Mouse (Mus musculus) CH12.LX (cell line): ENCODE results near the gene Rfc1. TPM values are rescaled to one million over a fixed set of nuclear protein-coding genes. Genes with fewer than 3 reads are reported as not detected.

ENCODE experiments used
- DNase-seq: peaks from one replicate; pipeline ENCODE4 v3.0.0-alpha.2; 2013; ENCODE audit errors: extremely low read depth
- H3K27ac ChIP-seq: 2 replicates; pipeline ENCODE4 v1.5.1; 2012; ENCODE audit warnings: low read depth, mild to moderate bottlenecking, control low read depth, moderate library complexity; ENCODE audit not compliant: insufficient read depth
- H3K27me3 ChIP-seq: replicated peaks from 2 replicates; pipeline ENCODE3; 2012; ENCODE audit warnings: inconsistent platforms
- H3K36me3 ChIP-seq, 2 experiments: replicated peaks in 1 of 2; 2 replicates each; pipeline versions ENCODE3 to v1.6.1; 2012; ENCODE audit warnings: inconsistent platforms in 1 of 2, low read length in 1 of 2, mild to moderate bottlenecking in 1 of 2, mixed read lengths in 1 of 2, moderate library complexity in 1 of 2; ENCODE audit not compliant: control insufficient read depth in 1 of 2, insufficient read depth in 1 of 2
- H3K4me1 ChIP-seq, 2 experiments: 2 replicates each; pipeline ENCODE4 v1.6.1; 2012; ENCODE audit warnings: inconsistent platforms in 1 of 2, moderate library complexity in 1 of 2; ENCODE audit not compliant: insufficient read depth in 2 of 2, control insufficient read depth in 1 of 2
- H3K4me2 ChIP-seq: 2 replicates; pipeline ENCODE4 v1.6.1; 2012; ENCODE audit warnings: low read depth, mild to moderate bottlenecking, control low read depth; ENCODE audit not compliant: poor library complexity, insufficient read depth, severe bottlenecking
- H3K4me3 ChIP-seq, 3 experiments: fragments of 150-350 bp in 1 of 3; sonication (generic) in 1 of 3; replicated peaks in 1 of 3; 2 replicates each; pipeline versions ENCODE3 to v1.5.1; 2011 to 2012; ENCODE audit warnings: low read depth in 2 of 3, low read length in 2 of 3, mild to moderate bottlenecking in 2 of 3, moderate library complexity in 2 of 3, control low read depth in 1 of 3, improper control_type of control experiment in 1 of 3, inconsistent platforms in 1 of 3, mixed read lengths in 1 of 3; ENCODE audit not compliant: poor library complexity in 1 of 3
- H3K79me2 ChIP-seq: replicated peaks from 2 replicates; pipeline ENCODE4 v1.6.1; 2012; ENCODE audit warnings: mild to moderate bottlenecking, moderate library complexity; ENCODE audit not compliant: control insufficient read depth, poor library complexity, insufficient read depth, severe bottlenecking; ENCODE audit errors: extremely low read depth
- H3K9ac ChIP-seq: 2 replicates; pipeline ENCODE4 v1.6.1; 2012; ENCODE audit warnings: low read depth, mild to moderate bottlenecking, control low read depth, moderate library complexity; ENCODE audit not compliant: insufficient read depth
- H3K9me3 ChIP-seq: replicated peaks from 2 replicates; pipeline ENCODE3; 2012; ENCODE audit warnings: low read length, inconsistent platforms, mixed read lengths
- HCFC1 ChIP-seq: IDR thresholded peaks from 2 replicates; pipeline ENCODE4 v1.6.1; 2012; ENCODE audit warnings: low read depth, mild to moderate bottlenecking, inconsistent platforms, low read length, improper control_type of control experiment
- MAFK ChIP-seq: IDR thresholded peaks from 2 replicates; pipeline ENCODE4 v1.6.1; 2011; ENCODE audit warnings: low read length, improper control_type of control experiment; ENCODE audit not compliant: insufficient replicate concordance
- MAX ChIP-seq: IDR thresholded peaks from 2 replicates; pipeline ENCODE4 v1.6.1; 2011; ENCODE audit warnings: low read length, improper control_type of control experiment
- MYC ChIP-seq: IDR thresholded peaks from 2 replicates; pipeline ENCODE4 v1.6.1; 2011; ENCODE audit warnings: low read depth, mild to moderate bottlenecking, improper control_type of control experiment, low read length
- NRF1 ChIP-seq: IDR thresholded peaks from 2 replicates; pipeline ENCODE4 v1.6.1; 2014; ENCODE audit warnings: low read depth, mild to moderate bottlenecking, inconsistent platforms, low read length, improper control_type of control experiment, moderate library complexity
- RAD21 ChIP-seq: IDR thresholded peaks from 2 replicates; pipeline ENCODE4 v1.6.1; 2011; ENCODE audit warnings: low read depth, mild to moderate bottlenecking, low read length, improper control_type of control experiment, moderate library complexity
- SIN3A ChIP-seq: IDR thresholded peaks from 2 replicates; pipeline ENCODE4 v1.6.1; 2012; ENCODE audit warnings: low read length, improper control_type of control experiment, inconsistent platforms
- UBTF ChIP-seq: IDR thresholded peaks from 2 replicates; pipeline ENCODE4 v1.6.1; 2012; ENCODE audit warnings: low read depth, mild to moderate bottlenecking, inconsistent platforms, low read length, improper control_type of control experiment, moderate library complexity
- USF1 ChIP-seq: IDR thresholded peaks from 2 replicates; pipeline ENCODE4 v1.6.1; 2014; ENCODE audit warnings: low read depth, mild to moderate bottlenecking, inconsistent platforms, low read length, improper control_type of control experiment
- ZC3H11A ChIP-seq: IDR thresholded peaks from 2 replicates; pipeline ENCODE4 v1.6.1; 2012; ENCODE audit warnings: low read depth, mild to moderate bottlenecking, inconsistent platforms, low read length, improper control_type of control experiment
- ZKSCAN1 ChIP-seq: IDR thresholded peaks from 2 replicates; pipeline ENCODE4 v1.6.1; 2012; ENCODE audit warnings: low read depth, inconsistent platforms, low read length, improper control_type of control experiment, borderline replicate concordance
- ZMIZ1 ChIP-seq: IDR thresholded peaks from 2 replicates; pipeline ENCODE4 v1.6.1; 2012; ENCODE audit warnings: low read depth, mild to moderate bottlenecking, inconsistent platforms, low read length, improper control_type of control experiment
- dilution Hi-C: fragments of 300-500 bp; cut with MboI; formaldehyde crosslinking; loops from 2 replicates; pipeline ENCODE4 v1.14.3; 2020; ENCODE audit warnings: low sequenced_read_pairs; ENCODE audit not compliant: extremely low pct_unique_long_range_greater_than_20kb, extremely low pct_ligation_motif_present
- in situ Hi-C: fragments of 300-500 bp; cut with MboI; formaldehyde crosslinking; loops from 3 replicates; pipeline ENCODE4 v1.14.3; 2019; ENCODE audit warnings: low sequenced_read_pairs, low pct_ligation_motif_present, low pct_unique_long_range_greater_than_20kb, mixed read lengths
- polyA plus RNA-seq: library from polyadenylated mRNA; unstranded; fragments of >175 nt; gene quantifications from 2 replicates; pipeline ENCODE4 v1.2.1, GENCODE M21; 2012; ENCODE audit warnings: low read depth; ENCODE audit not compliant: insufficient read length
- total RNA-seq, 2 experiments: library from RNA; depleted of rRNA; stranded (reverse); fragments of 300-350 nt in 1 of 2; fragments of >200 nt in 1 of 2; gene quantifications; 2 replicates each; pipeline ENCODE4 v1.2.3; 2012 to 2014

The Rfc1 gene
- total and polyA plus RNA-seq, 3 experiments: 64.9 to 83.1 (median 80.8) TPM

- Histone ChIP-seq H3K4me1 (no peaks in the 10 kb centered on the region), H3K27me3 (peaks cover 5% of the 10 kb centered on the region), H3K4me2 (no peak overlapping the region), H3K9ac (no peak overlapping the region), H3K27ac (no peak overlapping the region), H3K36me3 (no peaks in the 10 kb centered on the region), H3K4me3 (no peak overlapping the region), H3K79me2 (no peaks in the 10 kb centered on the region), H3K9me3 (no peaks in the 10 kb centered on the region)
- dilution Hi-C loops (no loop called here), in situ Hi-C loops (no loop called here)
- TF ChIP-seq ZMIZ1 (no peak), ZC3H11A (no peak), NRF1 (no peak), MAFK (no peak), UBTF (no peak), MYC (no peak), SIN3A (no peak)
- DNase-seq: no peak
These were observed 36.1 kb upstream of the Rfc1 start for GRCm38 (mm10) chr5:65371551-65371950.

GRCm38 (mm10) chr5:65367837-65368236 is 32.4 kb upstream of the Rfc1 start:
- DNase-seq: no peak
- Histone ChIP-seq H3K4me2 (no peak overlapping the region), H3K4me3 (no peak overlapping the region), H3K36me3 (no peaks in the 10 kb centered on the region), H3K79me2 (no peaks in the 10 kb centered on the region), H3K27ac (no peak overlapping the region), H3K9me3 (no peaks in the 10 kb centered on the region), H3K9ac (no peak overlapping the region), H3K27me3 (peaks cover 5% of the 10 kb centered on the region), H3K4me1 (no peaks in the 10 kb centered on the region)
- dilution Hi-C loops (no loop called here), in situ Hi-C loops (no loop called here)
- TF ChIP-seq ZKSCAN1 (no peak), RAD21 (no peak), SIN3A (no peak), MAX (no peak), USF1 (no peak), ZMIZ1 (no peak)

- H3K9ac ChIP-seq: no peak overlapping the region
- dilution Hi-C loops (no loop called here), in situ Hi-C loops (no loop called here)
- no peak overlapping the region for H3K4me3 ChIP-seq
- H3K9me3 ChIP-seq: peaks cover 2% of the 10 kb centered on the region
- H3K27me3 ChIP-seq: no peaks in the 10 kb centered on the region
- no peak for TF ChIP-seq HCFC1
- TF ChIP-seq, all 38 proteins: peak for 0
- no peaks in the 10 kb centered on the region for H3K79me2 ChIP-seq
- no peak overlapping the region for H3K27ac ChIP-seq
- no peaks in the 10 kb centered on the region for H3K36me3 ChIP-seq
- no peak for DNase-seq
- no peak overlapping the region for H3K4me2 ChIP-seq
- H3K4me1 ChIP-seq: no peaks in the 10 kb centered on the region
These were observed 22.3 kb upstream of the Rfc1 start for GRCm38 (mm10) chr5:65357771-65358170.
